Mouse (Mus musculus) heart, embryonic 16.5 days (tissue): ENCODE results near the gene Pigf. TPM values are rescaled to one million over a fixed set of nuclear protein-coding genes. Genes with fewer than 3 reads are reported as not detected.

Experiments
- ATAC-seq: fragments of 200-750 bp; cut with Nextera tagmentation; replicated peaks from 2 replicates; pipeline ENCODE4 v1.8.0; 2017; ENCODE audit warnings: moderate number of reproducible peaks; ENCODE audit not compliant: insufficient read depth, low FRiP score; ENCODE audit errors: extremely low read depth
- H3K27ac ChIP-seq: fragments of 300-500 bp; sonication (generic); 2 replicates; pipeline ENCODE4 v1.5.1; 2014; ENCODE audit warnings: mild to moderate bottlenecking, low read length, control low read depth, moderate library complexity
- H3K27me3 ChIP-seq: fragments of 300-500 bp; sonication (generic); 2 replicates; pipeline ENCODE4 v1.6.1; 2014; ENCODE audit warnings: low read length, mixed read lengths; ENCODE audit not compliant: control insufficient read depth, insufficient read depth
- H3K36me3 ChIP-seq: fragments of 300-500 bp; sonication (generic); 2 replicates; pipeline ENCODE4 v1.6.1; 2014; ENCODE audit not compliant: control insufficient read depth, insufficient read depth
- H3K4me1 ChIP-seq: fragments of 300-500 bp; sonication (generic); 2 replicates; pipeline ENCODE4 v1.6.1; 2014; ENCODE audit warnings: low read length, mixed read lengths; ENCODE audit not compliant: control insufficient read depth, insufficient read depth
- H3K4me2 ChIP-seq: fragments of 300-500 bp; sonication (generic); 2 replicates; pipeline ENCODE4 v1.6.1; 2014; ENCODE audit warnings: low read depth, mild to moderate bottlenecking, control low read depth, low read length
- H3K4me3 ChIP-seq: fragments of 300-500 bp; sonication (generic); 2 replicates; pipeline ENCODE4 v1.5.1; 2014; ENCODE audit warnings: mild to moderate bottlenecking, control low read depth, low read length
- H3K9ac ChIP-seq: fragments of 300-500 bp; sonication (generic); 2 replicates; pipeline ENCODE4 v1.6.1; 2014; ENCODE audit warnings: low read length, control low read depth
- H3K9me3 ChIP-seq: fragments of 300-500 bp; sonication (generic); replicated peaks from 2 replicates; pipeline ENCODE4 v1.6.1; 2016; ENCODE audit warnings: low read length; ENCODE audit not compliant: control insufficient read depth
- WGBS: fragments of 180-500 bp; shearing (Covaris S2); extraction: QIAGEN DNeasy Blood & Tissue Kit; methylation state at CpG from one replicate; pipeline ENCODE4 v1.1.7; 2014; 5-methylcytosine and 5-hydroxymethylcytosine counted together
- polyA plus RNA-seq: library from polyadenylated mRNA; unstranded; fragments of >200 nt; fragmentation: Nextera tagmentation; extraction: Ambion mirVana; gene quantifications from 2 replicates; pipeline ENCODE4 v1.2.1, GENCODE M21; 2015

The Pigf gene
- polyA plus RNA-seq, 1 experiment from 2014 or later, result 14.2 TPM

GRCm38 (mm10) chr17:86967536-86968525, 57.4 kb downstream of the Pigf start:
- H3K27ac ChIP-seq, result peak overlapping the region; percentile 94
- H3K4me3 ChIP-seq, result peak overlapping the region; percentile 22
- WGBS, result 43% methylated on average over 10 of the region's 10 CpGs
- ATAC-seq, result peak; percentile 24; the same call in 1 of the 2 replicates
- peaks cover 51% of the 10 kb centered on the region for H3K4me1 ChIP-seq
- H3K36me3 ChIP-seq, result peaks cover 7% of the 10 kb centered on the region; the same call in 1 of the 2 replicates
- no peaks in the 10 kb centered on the region for H3K27me3 ChIP-seq
- H3K4me2 ChIP-seq, result peak overlapping the region; percentile 57
- peak overlapping the region; percentile 51 for H3K9ac ChIP-seq
- H3K9me3 ChIP-seq, result no peaks in the 10 kb centered on the region

- no peak overlapping the region for H3K9ac ChIP-seq
- 87% methylated on average over 12 of the region's 12 CpGs for WGBS
- H3K4me3 ChIP-seq, result no peak overlapping the region
- peaks cover 53% of the 10 kb centered on the region for H3K4me1 ChIP-seq
- peak overlapping the region; percentile 94 for H3K27ac ChIP-seq
- no peak for ATAC-seq
- H3K27me3 ChIP-seq, result no peaks in the 10 kb centered on the region
- no peak overlapping the region; the same call in 1 of the 2 replicates for H3K4me2 ChIP-seq
- H3K36me3 ChIP-seq, result peaks cover 4% of the 10 kb centered on the region; the same call in 1 of the 2 replicates
- no peaks in the 10 kb centered on the region for H3K9me3 ChIP-seq
Observed at GRCm38 (mm10) chr17:86967048-86967447, 58.2 kb downstream of the Pigf start.

- H3K9me3 ChIP-seq, result no peaks in the 10 kb centered on the region
- no peak overlapping the region for H3K27ac ChIP-seq
- 0 out of 2 replicates have a peak overlapping the region, but pooled peaks have one; percentile 21 for H3K9ac ChIP-seq
- H3K4me3 ChIP-seq, result no peak overlapping the region
- H3K36me3 ChIP-seq, result peaks cover 4% of the 10 kb centered on the region; the same call in 1 of the 2 replicates
- H3K4me2 ChIP-seq, result no peak overlapping the region
- H3K4me1 ChIP-seq, result peaks cover 63% of the 10 kb centered on the region
- H3K27me3 ChIP-seq, result no peaks in the 10 kb centered on the region
- no peak for ATAC-seq
- 72% methylated on average over 10 of the region's 10 CpGs for WGBS
Observed at GRCm38 (mm10) chr17:86966040-86966439, 59.2 kb downstream of the Pigf start.

GRCm38 (mm10) chr17:86965121-86965520, 60.1 kb downstream of the Pigf start:
- Histone ChIP-seq H3K27me3 (no peaks in the 10 kb centered on the region), H3K4me2 (peak overlapping the region; percentile 71), H3K36me3 (peaks cover 3% of the 10 kb centered on the region; the same call in 1 of the 2 replicates), H3K9ac (peak overlapping the region; percentile 70), H3K4me3 (peak overlapping the region; percentile 90), H3K4me1 (peaks cover 70% of the 10 kb centered on the region), H3K9me3 (no peaks in the 10 kb centered on the region), H3K27ac (peak overlapping the region; percentile 98)
- ATAC-seq, result no peak
- 70% methylated on average over 8 of the region's 8 CpGs for WGBS

GRCm38 (mm10) chr17:86964502-86964901, 60.7 kb downstream of the Pigf start:
- Histone ChIP-seq H3K27me3 (no peaks in the 10 kb centered on the region), H3K9ac (peak overlapping the region; percentile 97), H3K36me3 (no peaks in the 10 kb centered on the region; the same call in 1 of the 2 replicates), H3K4me1 (peaks cover 67% of the 10 kb centered on the region), H3K27ac (peak overlapping the region; percentile 98), H3K4me3 (peak overlapping the region; percentile 90), H3K4me2 (peak overlapping the region; percentile 71), H3K9me3 (no peaks in the 10 kb centered on the region)
- under 1% methylated on average over 10 of the region's 10 CpGs for WGBS
- ATAC-seq, result peak; percentile 53

GRCm38 (mm10) chr17:86964041-86964440, 61.2 kb downstream of the Pigf start:
- Histone ChIP-seq H3K27me3 (no peaks in the 10 kb centered on the region), H3K4me2 (peak overlapping the region; percentile 71), H3K4me1 (peaks cover 65% of the 10 kb centered on the region), H3K9ac (peak overlapping the region; percentile 97), H3K4me3 (peak overlapping the region; percentile 90), H3K36me3 (no peaks in the 10 kb centered on the region; the same call in 1 of the 2 replicates), H3K27ac (peak overlapping the region; percentile 98), H3K9me3 (no peaks in the 10 kb centered on the region)
- WGBS, result 3% methylated on average over 6 of the region's 6 CpGs
- ATAC-seq, result no peak

GRCm38 (mm10) chr17:86963586-86963902, 61.7 kb downstream of the Pigf start:
- ATAC-seq, result peak; percentile 2; the same call in 1 of the 2 replicates
- H3K4me1 ChIP-seq, result peaks cover 65% of the 10 kb centered on the region
- H3K27me3 ChIP-seq, result no peaks in the 10 kb centered on the region

GRCm38 (mm10) chr17:86962894-86963585, 62.2 kb downstream of the Pigf start, which contains the start of gene Rhoq:
TSS of gene Rhoq (plus strand) at chr17:86963082.
- H3K36me3 ChIP-seq, result no peaks in the 10 kb centered on the region; the same call in 1 of the 2 replicates
- peak within 1 kb of the TSS; percentile 97 for H3K9ac ChIP-seq
- H3K9me3 ChIP-seq, result no peaks in the 10 kb centered on the region
- no peaks in the 10 kb centered on the region for H3K27me3 ChIP-seq
- peak within 1 kb of the TSS; percentile 71 for H3K4me2 ChIP-seq
- H3K4me3 ChIP-seq, result peak within 1 kb of the TSS; percentile 90
- WGBS, result under 1% methylated on average over 70 of the region's 86 CpGs
- peaks cover 64% of the 10 kb centered on the region for H3K4me1 ChIP-seq
- peak within 1 kb of the TSS; percentile 98 for H3K27ac ChIP-seq
- ATAC-seq, result peak; percentile 82

More at GRCm38 (mm10) chr17:86963586-86963902, 61.7 kb downstream of the Pigf start:
- peak overlapping the region; percentile 71 for H3K4me2 ChIP-seq
- H3K36me3 ChIP-seq, result no peaks in the 10 kb centered on the region; the same call in 1 of the 2 replicates
- H3K4me3 ChIP-seq, result peak overlapping the region; percentile 90
- 0% methylated on average over 26 of the region's 26 CpGs for WGBS
- H3K9me3 ChIP-seq, result no peaks in the 10 kb centered on the region
- peak overlapping the region; percentile 97 for H3K9ac ChIP-seq
- H3K27ac ChIP-seq, result peak overlapping the region; percentile 98
